Mouse (Mus musculus): Measurements from ENCODE around the gene Hipk2. TPM values are rescaled to one million over a fixed set of nuclear protein-coding genes. Genes with fewer than 3 reads are reported as not detected.

Hipk2 gene
- total and polyA plus RNA-seq, 3 experiments, result 3.9 to 85.1 (median 14.1) TPM

DNA sequence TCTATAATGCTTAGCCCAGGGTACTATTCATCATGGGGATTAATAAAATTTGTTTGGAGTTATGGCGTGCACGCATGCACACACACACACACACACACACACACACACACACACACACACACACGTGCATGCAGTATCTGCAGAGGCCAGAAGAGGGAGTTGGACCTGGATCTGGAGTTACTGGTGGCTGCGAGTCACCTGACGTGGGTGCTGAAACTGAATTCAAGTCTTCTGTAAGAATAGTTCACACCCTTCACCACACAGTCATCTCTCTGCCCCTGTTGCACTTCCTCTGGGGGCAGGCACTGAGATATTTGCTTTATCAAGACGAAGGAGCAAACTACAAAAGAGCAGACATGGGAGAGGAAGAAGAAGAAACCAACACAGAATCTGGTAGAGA lies 206.4 kb downstream of the Hipk2 start:
- peak; percentile 94 for DNase-seq (ENCODE audit: low read depth, low spot score)
- H3K27me3 ChIP-seq (ENCODE audit: control insufficient read depth in 1 of 2, insufficient read depth in 2 of 2, low read length in 2 of 2), result no peaks in the 10 kb centered on the region
- peak overlapping the region; percentile 92 for H3K27ac ChIP-seq (ENCODE audit: control insufficient read depth, low read depth, low read length)
- peak overlapping the region; percentile 55 for H3K9ac ChIP-seq (ENCODE audit: control insufficient read depth, low read depth, low read length, poor library complexity, severe bottlenecking)
- no peaks in the 10 kb centered on the region for H3K9me3 ChIP-seq (replicated peaks; ENCODE audit: insufficient read depth, low read length)
- H3K79me2 ChIP-seq (ENCODE audit: control insufficient read depth, insufficient read depth, low read length, poor library complexity), result no peaks in the 10 kb centered on the region
- peaks cover 0 to 24% of the 10 kb centered on the region in 2 experiments; a peak in 2 of 4 replicates for H3K36me3 ChIP-seq (ENCODE audit: control insufficient read depth in 1 of 2, insufficient read depth in 2 of 2, low read length in 2 of 2)
- peak overlapping the region; percentile 14 to 31; a peak in 3 of 4 replicates for H3K4me3 ChIP-seq (ENCODE audit: control insufficient read depth in 1 of 2, insufficient read depth in 1 of 2, low read depth in 2 of 2, low read length in 2 of 2)
- H3K4me1 ChIP-seq (ENCODE audit: control insufficient read depth in 1 of 2, insufficient read depth in 2 of 2, low read length in 2 of 2), result peaks cover 12 to 24% of the 10 kb centered on the region in 2 experiments
- TF ChIP-seq BHLHE40 (IDR thresholded peaks at IDR 0.05; ENCODE audit: borderline replicate concordance, low read depth, low read length) (peak; percentile 86), NELFE (IDR thresholded peaks at IDR 0.05; ENCODE audit: low read depth, low read length) (peak; percentile 35; the same call in 1 of the 2 replicates), ELF1 (IDR thresholded peaks at IDR 0.05; ENCODE audit: low read depth, low read length) (no peak), UBTF (IDR thresholded peaks at IDR 0.05; ENCODE audit: borderline replicate concordance, insufficient read depth, low read depth, low read length) (no peak), NRF1 (IDR thresholded peaks at IDR 0.05; ENCODE audit: insufficient read depth, low read depth, low read length, poor library complexity, severe bottlenecking) (0 out of 2 replicates have a peak, but pooled peaks have one; percentile 9), CHD1 (IDR thresholded peaks at IDR 0.05; ENCODE audit: low read depth, low read length) (no peak), TBP (IDR thresholded peaks at IDR 0.05; ENCODE audit: low read depth, low read length) (peak; percentile 57; the same call in 1 of the 2 replicates), MAZ (IDR thresholded peaks at IDR 0.05; ENCODE audit: low read depth, low read length) (no peak), MYB (IDR thresholded peaks at IDR 0.05; ENCODE audit: low read depth, low read length) (no peak), E2F4 (IDR thresholded peaks at IDR 0.05; ENCODE audit: borderline replicate concordance, low read depth, low read length) (no peak), CTCF (IDR thresholded peaks at IDR 0.05 in 2 of 3, conservative IDR thresholded peaks at IDR 0.05 in 1 of 3; ENCODE audit: control insufficient read depth in 1 of 3, insufficient read depth in 1 of 3, low read depth in 2 of 3, low read length in 3 of 3, poor library complexity in 1 of 3, severe bottlenecking in 1 of 3) (peak; percentile 49 to 72 (median 60)), ETS1 (IDR thresholded peaks at IDR 0.05; ENCODE audit: low read depth, low read length) (peak; percentile 65), HCFC1 (IDR thresholded peaks at IDR 0.05; ENCODE audit: low read depth, low read length) (no peak), MEF2A (IDR thresholded peaks at IDR 0.05; ENCODE audit: extremely low read depth, insufficient replicate concordance, low read depth, low read length, poor library complexity, severe bottlenecking) (no peak), RAD21 (IDR thresholded peaks at IDR 0.05; ENCODE audit: low read depth, low read length) (peak; percentile 37), USF1 (IDR thresholded peaks at IDR 0.05; ENCODE audit: low read depth, low read length) (peak; percentile 91), POLR2AphosphoS5 (IDR thresholded peaks at IDR 0.05; ENCODE audit: borderline replicate concordance, low read depth, low read length) (no peak), EP300 (IDR thresholded peaks at IDR 0.05; ENCODE audit: low read depth in 1 of 2, low read length in 2 of 2) (peak in 1 of 2 experiments; percentile 50; a peak in 1 of 4 replicates), GABPA (IDR thresholded peaks at IDR 0.05; ENCODE audit: low read depth, low read length) (no peak), SIN3A (IDR thresholded peaks at IDR 0.05; ENCODE audit: low read length) (peak; percentile 30; the same call in 1 of the 2 replicates), GATA1 (IDR thresholded peaks at IDR 0.05; ENCODE audit: low read depth, low read length) (peak; percentile 49; the same call in 1 of the 2 replicates), POLR2A (IDR thresholded peaks at IDR 0.05; ENCODE audit: control insufficient read depth in 1 of 2, insufficient read depth in 1 of 2, low read depth in 1 of 2, low read length in 2 of 2, poor library complexity in 1 of 2) (peak in 1 of 2 experiments; percentile 47; a peak in 2 of 4 replicates), TCF12 (IDR thresholded peaks at IDR 0.05; ENCODE audit: low read depth, low read length) (peak; percentile 47), ZKSCAN1 (IDR thresholded peaks at IDR 0.05; ENCODE audit: low read depth, low read length) (no peak), KAT2A (conservative IDR thresholded peaks at IDR 0.05; ENCODE audit: low read depth, low read length) (no peak), ZC3H11A (IDR thresholded peaks at IDR 0.05; ENCODE audit: low read depth, low read length) (peak; percentile 32), ZMIZ1 (IDR thresholded peaks at IDR 0.05; ENCODE audit: low read depth, low read length) (no peak), JUND (IDR thresholded peaks at IDR 0.05; ENCODE audit: low read depth, low read length) (no peak), MXI1 (IDR thresholded peaks at IDR 0.05; ENCODE audit: low read depth, low read length) (peak; percentile 64; the same call in 1 of the 2 replicates), MAFK (IDR thresholded peaks at IDR 0.05; ENCODE audit: borderline replicate concordance, low read depth, low read length) (no peak), MYC (IDR thresholded peaks at IDR 0.05; ENCODE audit: low read depth, low read length) (peak; percentile 88; the same call in 1 of the 2 replicates), POLR2AphosphoS2 (IDR thresholded peaks at IDR 0.05; ENCODE audit: low read length) (no peak), RCOR1 (IDR thresholded peaks at IDR 0.05; ENCODE audit: low read depth, low read length) (no peak; the same call in 1 of the 2 replicates), USF2 (IDR thresholded peaks at IDR 0.05; ENCODE audit: borderline replicate concordance in 1 of 2, insufficient read depth in 1 of 2, low read depth in 1 of 2, low read length in 2 of 2) (no peak), ZNF384 (IDR thresholded peaks at IDR 0.05; ENCODE audit: low read depth, low read length) (no peak), MAX (IDR thresholded peaks at IDR 0.05; ENCODE audit: low read length) (peak; percentile 84), TAL1 (IDR thresholded peaks at IDR 0.05; ENCODE audit: low read length) (no peak)
